Mouse (Mus musculus) lung, adult 2 months (tissue): ENCODE data around the gene Cgnl1.

Experiments
- CTCF ChIP-seq: fragments of 200-500 bp; IDR thresholded peaks from 2 replicates; pipeline ENCODE4 v1.5.1; 2011; ENCODE audit warnings: mild to moderate bottlenecking, low read length, control low read depth; ENCODE audit not compliant: insufficient read depth
- POLR2A ChIP-seq: fragments of 200-500 bp; IDR thresholded peaks from 2 replicates; pipeline ENCODE4 v1.6.1; 2011; ENCODE audit warnings: low read depth, mild to moderate bottlenecking, control low read depth, low read length, borderline replicate concordance; ENCODE audit errors: extremely low read depth

GRCm38 (mm10) chr9:71750015-71750672 is 21.3 kb downstream of the Cgnl1 start:
- TF ChIP-seq CTCF (no peak), POLR2A (no peak)
